Comparison of ENCODE assay signal across 8 mouse cellular contexts in the genomic region with DNA sequence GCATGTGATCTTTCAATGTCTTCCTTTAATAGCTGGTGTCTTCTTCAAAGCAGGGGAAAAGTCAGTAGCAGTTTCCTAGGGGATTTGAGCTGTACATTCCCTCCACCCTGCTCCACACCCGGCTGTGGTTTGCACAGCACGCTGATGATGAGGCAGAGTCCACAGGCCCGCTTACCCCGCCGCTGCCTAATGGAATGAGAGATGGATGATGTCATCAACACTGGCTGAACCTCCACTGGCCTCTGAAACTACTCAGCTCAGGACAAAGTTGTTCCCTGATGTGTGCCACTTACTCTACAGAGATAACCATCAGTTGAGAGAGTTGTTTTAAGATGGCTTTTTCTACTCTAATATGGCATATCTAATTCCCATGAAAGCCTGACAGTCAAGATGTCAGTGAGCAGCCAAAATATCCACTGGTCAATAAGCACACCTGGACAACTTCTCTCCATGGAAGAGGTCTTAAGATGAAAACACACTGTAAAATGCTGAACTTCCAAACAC.
A peak's percentile ranks its signal among the peaks of the same experiment; 100 is the strongest.
DNase-seq lines count a peak whose midpoint lies in the region; TF ChIP-seq lines count a peak whose summit lies in the region.

No protein-coding gene starts in this region.

- DNase-seq in layer of hippocampus, adult 2 months (ENCODE audit: low spot score in 2 of 2), result no peak
- DNase-seq in layer of hippocampus, adult 9-11 months, result no peak
- DNase-seq in heart, postnatal 10 days, result peak; percentile 34 to 35
- DNase-seq in liver, result peak; percentile 42
- DNase-seq in skeletal muscle tissue, adult 2 months (ENCODE audit: low read depth, low spot score), result peak; percentile 22
- no peak for DNase-seq in right cerebral cortex, postnatal 10 days (ENCODE audit: low spot score in 2 of 2)
- no peak for DNase-seq in adrenal gland, postnatal 14 days
- DNase-seq in left cerebral cortex, adult 11 months (ENCODE audit: low spot score), result no peak

- TF ChIP-seq CTCF in layer of hippocampus, adult 2 months (conservative IDR thresholded peaks at IDR 0.05), result no peak

- H3K4me3 ChIP-seq in layer of hippocampus, adult 2 months, result peak overlapping the region; percentile 17; the same call in 1 of the 2 replicates

- intact Hi-C loops in heart, postnatal 10 days (cut with DNase I), result no loop called here

- peak overlapping the region; percentile 59 for H3K27ac ChIP-seq in layer of hippocampus, adult 2 months

Comparison
In these comparisons a context has a peak if more than half of its experiments do, and no peak if none do; other contexts are left out.
1. DNase-seq: peak in heart, postnatal 10 days (2 of 2), liver (single experiment) and skeletal muscle tissue, adult 2 months (single experiment); none in layer of hippocampus, adult 2 months (0 of 2), layer of hippocampus, adult 9-11 months (single experiment), right cerebral cortex, postnatal 10 days (0 of 2), adrenal gland, postnatal 14 days (single experiment) and left cerebral cortex, adult 11 months (single experiment).